Mouse (Mus musculus): ENCODE data around the gene Adamts6. TPM values are rescaled to one million over a fixed set of nuclear protein-coding genes. Genes with fewer than 3 reads are reported as not detected.

The Adamts6 gene
- polyA plus RNA-seq, 1 experiment, result 1.3 TPM

DNA sequence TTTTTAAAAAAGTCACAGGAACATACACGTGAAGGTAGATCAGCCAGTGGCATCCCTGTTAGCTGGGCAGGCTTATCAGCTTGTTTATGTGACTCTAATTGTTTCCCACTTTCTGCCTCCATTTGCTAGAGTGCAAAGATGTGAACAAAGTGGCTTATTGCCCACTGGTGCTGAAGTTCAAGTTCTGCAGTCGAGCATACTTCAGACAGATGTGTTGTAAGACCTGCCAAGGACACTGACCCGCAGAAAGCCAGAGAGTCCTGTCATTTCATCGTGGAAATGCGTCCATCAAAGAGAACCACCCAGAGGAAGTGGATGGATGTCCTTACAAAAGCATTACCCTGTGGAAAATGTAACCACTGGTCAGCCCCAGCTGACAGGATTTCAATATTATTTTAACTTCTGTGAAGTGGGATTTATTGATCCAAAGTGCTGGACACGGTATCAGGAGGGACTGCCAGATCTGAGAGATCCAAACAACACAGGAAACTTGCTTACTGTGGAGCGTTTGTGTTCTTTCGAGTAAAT lies 205.9 kb downstream of the Adamts6 start:
- Histone ChIP-seq H3K4me3 (ENCODE audit: insufficient read depth, poor library complexity, severe bottlenecking) (no peak overlapping the region), H3K36me3 (ENCODE audit: control insufficient read depth, insufficient read depth) (peaks cover 22% of the 10 kb centered on the region), H3ac (ENCODE audit: control insufficient read depth, insufficient read length, low read depth) (no peak overlapping the region), H3K79me3 (ENCODE audit: low read depth) (no peaks in the 10 kb centered on the region), H3K79me2 (ENCODE audit: control insufficient read depth, insufficient read depth) (no peaks in the 10 kb centered on the region), H3K27me3 (ENCODE audit: control insufficient read depth, insufficient read depth, insufficient read length) (no peaks in the 10 kb centered on the region)
- TF ChIP-seq FOSL1 (IDR thresholded peaks at IDR 0.05; ENCODE audit: insufficient read depth, low read length, poor library complexity, severe bottlenecking) (no peak), MAX (IDR thresholded peaks at IDR 0.05) (no peak), USF1 (IDR thresholded peaks at IDR 0.05; ENCODE audit: low read depth) (no peak), CEBPB (IDR thresholded peaks at IDR 0.05; ENCODE audit: low read depth) (no peak), CTCF (IDR thresholded peaks at IDR 0.05; ENCODE audit: control insufficient read depth, insufficient read depth, insufficient read length) (no peak), MYOD1 (IDR thresholded peaks at IDR 0.05; ENCODE audit: control insufficient read depth, insufficient read length, low read depth) (no peak), MYOG (IDR thresholded peaks at IDR 0.05; ENCODE audit: control insufficient read depth, extremely low read depth, insufficient read length) (no peak)

DNA sequence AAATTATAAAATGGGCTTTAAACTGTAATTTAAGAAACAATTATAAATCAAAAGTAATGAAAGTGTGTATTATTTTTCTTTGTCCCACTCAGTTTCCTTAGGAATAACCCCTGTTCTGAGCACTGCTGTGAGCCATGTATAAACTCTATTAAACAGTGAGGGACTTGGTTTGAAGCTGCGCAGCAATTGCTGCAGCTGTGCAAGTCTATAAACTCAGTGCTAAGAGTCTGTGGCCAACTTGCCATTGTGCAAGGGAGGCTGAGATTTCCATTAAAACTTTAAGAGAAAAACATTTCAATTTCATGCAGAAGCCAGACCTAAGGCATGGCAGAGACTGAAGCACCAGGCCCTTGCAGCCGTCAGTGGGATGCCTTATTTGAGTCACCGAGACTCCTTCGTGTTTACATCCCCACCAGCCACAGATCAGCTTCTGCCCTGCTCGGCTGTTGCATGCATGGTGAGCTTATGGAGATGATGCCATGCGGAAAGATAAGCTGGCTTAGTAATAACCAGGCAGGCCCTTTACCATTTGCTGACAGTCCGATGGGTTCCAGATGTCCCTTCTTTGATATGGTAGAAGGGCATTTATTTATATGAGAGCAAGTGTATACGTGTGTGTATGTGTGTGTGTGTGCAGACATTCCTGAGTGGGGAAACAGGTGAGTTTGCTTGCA lies 206.7 kb downstream of the Adamts6 start:
- TF ChIP-seq CEBPB (IDR thresholded peaks at IDR 0.05; ENCODE audit: low read depth) (no peak), CTCF (IDR thresholded peaks at IDR 0.05; ENCODE audit: control insufficient read depth, insufficient read depth, insufficient read length) (no peak), USF1 (IDR thresholded peaks at IDR 0.05; ENCODE audit: low read depth) (no peak), MYOG (IDR thresholded peaks at IDR 0.05; ENCODE audit: control insufficient read depth, extremely low read depth, insufficient read length) (no peak), MAX (IDR thresholded peaks at IDR 0.05) (no peak)
- Histone ChIP-seq H3K27me3 (ENCODE audit: control insufficient read depth, insufficient read depth, insufficient read length) (no peaks in the 10 kb centered on the region), H3ac (ENCODE audit: control insufficient read depth, insufficient read length, low read depth) (no peak overlapping the region), H3K79me2 (ENCODE audit: control insufficient read depth, insufficient read depth) (no peaks in the 10 kb centered on the region), H3K36me3 (ENCODE audit: control insufficient read depth, insufficient read depth) (peaks cover 22% of the 10 kb centered on the region), H3K79me3 (ENCODE audit: low read depth) (no peaks in the 10 kb centered on the region), H3K4me3 (ENCODE audit: insufficient read depth, poor library complexity, severe bottlenecking) (no peak overlapping the region)

DNA sequence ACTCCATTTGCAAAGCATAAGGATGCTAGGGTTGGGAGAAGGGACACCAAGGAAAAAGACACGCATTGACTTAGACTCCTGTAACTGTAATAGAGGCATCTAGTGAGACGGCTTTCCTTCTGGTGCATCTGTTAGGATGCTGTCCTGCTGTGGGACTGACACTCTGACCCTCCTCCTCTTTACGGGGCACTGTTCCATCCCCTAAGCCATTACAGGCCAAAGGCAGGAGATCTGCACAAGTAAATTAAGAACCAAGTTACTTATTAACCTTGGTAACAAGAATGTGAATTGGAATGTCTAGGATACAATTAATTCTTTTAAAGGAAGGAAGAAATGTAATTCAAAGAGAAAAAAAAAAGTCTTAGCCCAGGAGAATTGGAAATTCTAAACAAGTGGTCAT lies 210.0 kb downstream of the Adamts6 start:
- peaks cover 22% of the 10 kb centered on the region for H3K36me3 ChIP-seq (ENCODE audit: control insufficient read depth, insufficient read depth)
- no peak overlapping the region for H3ac ChIP-seq (ENCODE audit: control insufficient read depth, insufficient read length, low read depth)
- TF ChIP-seq CTCF (IDR thresholded peaks at IDR 0.05; ENCODE audit: control insufficient read depth, insufficient read depth, insufficient read length) (no peak), MAX (IDR thresholded peaks at IDR 0.05) (no peak), MYOG (IDR thresholded peaks at IDR 0.05; ENCODE audit: control insufficient read depth, extremely low read depth, insufficient read length) (no peak), MYOD1 (IDR thresholded peaks at IDR 0.05; ENCODE audit: control insufficient read depth, insufficient read length, low read depth) (no peak)
- no peaks in the 10 kb centered on the region for H3K27me3 ChIP-seq (ENCODE audit: control insufficient read depth, insufficient read depth, insufficient read length)
- H3K79me2 ChIP-seq (ENCODE audit: control insufficient read depth, insufficient read depth), result no peaks in the 10 kb centered on the region
- H3K79me3 ChIP-seq (ENCODE audit: low read depth), result no peaks in the 10 kb centered on the region
- no peak overlapping the region for H3K4me3 ChIP-seq (ENCODE audit: insufficient read depth, poor library complexity, severe bottlenecking)

DNA sequence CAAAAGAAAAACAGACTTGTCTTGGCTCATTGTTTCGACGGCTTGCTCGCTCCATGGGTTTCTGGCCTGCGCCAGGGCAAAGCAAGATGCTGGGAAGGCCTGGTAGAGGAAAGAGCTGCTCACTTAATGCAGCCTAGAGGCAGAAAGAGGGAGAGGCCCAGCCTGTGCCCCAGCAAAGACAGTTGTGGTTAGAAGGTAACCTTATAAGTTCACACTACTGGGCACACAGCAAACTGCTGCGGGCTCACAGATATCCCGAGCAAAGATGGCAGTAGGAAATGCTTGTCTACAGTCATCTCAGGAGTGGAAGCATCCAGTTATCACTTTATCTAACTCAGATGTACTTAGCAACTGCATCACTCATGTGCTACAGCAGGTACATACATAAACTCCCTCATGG lies 211.0 kb downstream of the Adamts6 start:
- no peak overlapping the region for H3ac ChIP-seq (ENCODE audit: control insufficient read depth, insufficient read length, low read depth)
- H3K4me3 ChIP-seq (ENCODE audit: insufficient read depth, poor library complexity, severe bottlenecking), result no peak overlapping the region
- no peaks in the 10 kb centered on the region for H3K79me3 ChIP-seq (ENCODE audit: low read depth)
- no peaks in the 10 kb centered on the region for H3K79me2 ChIP-seq (ENCODE audit: control insufficient read depth, insufficient read depth)
- no peaks in the 10 kb centered on the region for H3K27me3 ChIP-seq (ENCODE audit: control insufficient read depth, insufficient read depth, insufficient read length)
- peaks cover 19% of the 10 kb centered on the region for H3K36me3 ChIP-seq (ENCODE audit: control insufficient read depth, insufficient read depth)
- TF ChIP-seq FOSL1 (IDR thresholded peaks at IDR 0.05; ENCODE audit: insufficient read depth, low read length, poor library complexity, severe bottlenecking), result no peak
- TF ChIP-seq USF1 (IDR thresholded peaks at IDR 0.05; ENCODE audit: low read depth), result no peak
- TF ChIP-seq CTCF (IDR thresholded peaks at IDR 0.05; ENCODE audit: control insufficient read depth, insufficient read depth, insufficient read length), result no peak
- no peak for TF ChIP-seq MYOD1 (IDR thresholded peaks at IDR 0.05; ENCODE audit: control insufficient read depth, insufficient read length, low read depth)
- TF ChIP-seq MAX (IDR thresholded peaks at IDR 0.05), result no peak
- TF ChIP-seq CEBPB (IDR thresholded peaks at IDR 0.05; ENCODE audit: low read depth), result no peak
- no peak for TF ChIP-seq MYOG (IDR thresholded peaks at IDR 0.05; ENCODE audit: control insufficient read depth, extremely low read depth, insufficient read length)

DNA sequence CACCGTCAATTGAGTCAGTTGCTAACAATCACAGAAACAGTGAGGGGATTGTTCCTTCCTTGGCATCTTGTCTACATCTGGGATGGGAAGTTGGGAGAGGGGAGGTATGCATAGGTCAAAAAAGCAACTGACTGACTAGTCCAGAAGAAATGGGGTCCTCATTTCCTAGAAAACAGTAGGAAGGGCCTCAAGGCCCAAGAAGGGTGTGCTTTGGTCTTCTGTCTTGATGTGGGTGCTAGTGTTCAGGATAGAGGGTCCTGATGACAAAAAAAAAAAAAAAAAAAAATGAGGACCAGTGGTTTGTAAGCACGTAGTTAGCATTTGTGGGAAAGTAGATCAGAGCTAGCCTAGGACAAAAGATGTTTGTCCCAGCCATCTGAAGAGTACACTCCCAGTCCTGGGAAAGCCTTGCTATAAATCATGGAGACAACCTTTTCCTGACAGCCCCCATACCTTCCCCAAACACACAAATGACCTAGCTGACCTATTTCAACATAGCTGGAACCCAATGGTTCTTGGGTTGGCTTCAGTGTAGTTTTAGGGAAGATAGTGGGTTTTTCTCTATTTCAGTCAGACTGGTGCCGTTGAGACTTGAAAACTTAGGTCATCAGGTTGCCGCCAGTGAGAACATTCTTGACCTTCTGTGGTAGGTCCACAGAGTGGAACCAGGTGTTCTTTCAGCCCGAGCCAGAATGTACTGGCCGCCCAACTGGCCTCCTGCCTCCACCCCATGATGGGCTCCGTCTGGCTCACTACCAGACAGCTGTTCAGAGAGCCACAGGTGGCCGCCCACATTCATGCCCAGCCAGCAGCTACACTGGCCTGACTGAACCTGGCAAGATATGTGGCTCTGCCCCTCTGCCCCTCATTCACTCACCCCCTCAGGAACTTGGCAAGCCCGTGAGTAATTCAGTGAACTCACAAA lies 211.7 kb downstream of the Adamts6 start:
- Histone ChIP-seq H3ac (ENCODE audit: control insufficient read depth, insufficient read length, low read depth) (no peak overlapping the region), H3K36me3 (ENCODE audit: control insufficient read depth, insufficient read depth) (peaks cover 13% of the 10 kb centered on the region), H3K27me3 (ENCODE audit: control insufficient read depth, insufficient read depth, insufficient read length) (no peaks in the 10 kb centered on the region), H3K79me2 (ENCODE audit: control insufficient read depth, insufficient read depth) (no peaks in the 10 kb centered on the region), H3K4me3 (ENCODE audit: insufficient read depth, poor library complexity, severe bottlenecking) (no peak overlapping the region), H3K79me3 (ENCODE audit: low read depth) (no peaks in the 10 kb centered on the region)
- TF ChIP-seq FOSL1 (IDR thresholded peaks at IDR 0.05; ENCODE audit: insufficient read depth, low read length, poor library complexity, severe bottlenecking) (no peak), CTCF (IDR thresholded peaks at IDR 0.05; ENCODE audit: control insufficient read depth, insufficient read depth, insufficient read length) (no peak), MYOD1 (IDR thresholded peaks at IDR 0.05; ENCODE audit: control insufficient read depth, insufficient read length, low read depth) (peak; percentile 94), MYOG (IDR thresholded peaks at IDR 0.05; ENCODE audit: control insufficient read depth, extremely low read depth, insufficient read length) (no peak), CEBPB (IDR thresholded peaks at IDR 0.05; ENCODE audit: low read depth) (peak; percentile 14), MAX (IDR thresholded peaks at IDR 0.05) (no peak)
